Mouse (Mus musculus) lung, postnatal 4 days (tissue): ENCODE measurements around the gene Pdik1l.

Experiments
- DNase-seq, 2 experiments: peaks; one replicate each; pipeline ENCODE4 v3.0.0; 2021

The Pdik1l gene

DNA sequence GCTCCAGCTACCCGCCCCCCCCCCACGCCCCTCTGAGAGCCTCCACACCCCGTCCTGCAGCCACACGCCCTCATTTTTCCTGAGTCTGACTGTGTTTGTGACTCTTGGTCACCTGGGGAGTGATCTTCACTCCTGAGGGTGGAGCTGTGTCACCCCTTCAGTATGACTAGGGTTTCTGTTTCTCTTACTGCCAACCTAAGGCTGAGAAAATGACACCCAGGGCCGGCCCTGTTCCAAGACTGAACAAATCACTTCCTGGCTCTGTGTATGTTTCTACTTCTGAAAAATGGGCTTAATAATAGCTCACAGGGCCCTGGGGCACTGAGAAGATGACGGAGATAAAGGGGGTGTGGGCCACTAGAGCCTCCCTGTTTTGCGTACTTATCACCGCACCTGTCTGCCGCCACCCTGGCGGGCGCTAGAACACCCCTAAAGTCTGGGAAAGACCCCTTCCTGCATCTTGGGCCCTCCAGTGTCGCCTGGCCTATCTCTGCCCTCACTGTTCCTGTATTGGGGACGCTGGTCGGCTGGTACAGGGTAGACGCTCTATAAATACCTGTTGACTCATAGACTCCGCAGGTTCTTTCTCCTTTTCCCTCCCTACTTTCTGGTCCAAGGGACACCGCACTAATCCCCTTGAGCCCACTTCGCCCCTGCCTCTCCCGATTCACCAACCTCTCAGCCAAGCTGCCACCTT is 50.0 kb downstream of the Pdik1l start:
- DNase-seq = no peak

DNA sequence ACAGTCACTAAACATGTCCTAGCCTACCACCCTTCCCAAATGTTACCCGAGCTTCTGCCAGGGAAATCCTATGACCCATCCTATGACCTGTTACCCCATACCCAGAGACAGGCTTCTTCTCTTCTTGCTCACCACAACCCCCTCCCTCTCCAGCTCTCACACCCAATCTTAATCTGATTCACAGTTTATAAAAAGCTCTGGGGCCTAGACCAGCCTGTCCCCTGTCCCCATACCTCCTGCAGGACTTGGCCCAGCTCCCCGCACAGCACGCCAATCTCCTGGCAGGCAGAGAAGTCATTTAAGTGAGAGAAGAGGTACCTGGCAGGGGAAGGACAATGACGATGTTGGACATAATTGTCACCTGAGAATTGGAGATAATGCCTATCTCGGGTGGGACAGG is 52.8 kb downstream of the Pdik1l start:
- DNase-seq = no peak

DNA sequence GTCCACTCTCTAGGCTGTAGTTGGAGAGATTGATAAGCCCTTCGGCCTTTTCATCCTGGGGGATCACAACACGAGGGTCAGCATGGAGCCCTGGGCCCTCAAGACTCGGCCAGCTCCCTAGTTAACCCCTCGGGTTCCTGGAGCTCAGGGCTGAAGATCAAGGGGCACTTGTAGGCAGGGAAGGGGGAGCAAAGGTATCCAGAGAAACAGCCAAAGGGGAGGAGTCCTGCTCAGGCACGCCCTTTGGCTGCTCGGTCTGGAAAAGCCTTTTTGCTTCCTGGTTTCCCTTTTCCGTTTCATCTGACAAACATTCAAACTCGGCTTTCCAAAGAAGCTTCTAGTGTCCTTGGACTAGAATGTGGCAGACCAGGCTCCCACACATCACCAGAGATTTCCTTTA is 57.3 kb downstream of the Pdik1l start:
- DNase-seq = no peak

DNA sequence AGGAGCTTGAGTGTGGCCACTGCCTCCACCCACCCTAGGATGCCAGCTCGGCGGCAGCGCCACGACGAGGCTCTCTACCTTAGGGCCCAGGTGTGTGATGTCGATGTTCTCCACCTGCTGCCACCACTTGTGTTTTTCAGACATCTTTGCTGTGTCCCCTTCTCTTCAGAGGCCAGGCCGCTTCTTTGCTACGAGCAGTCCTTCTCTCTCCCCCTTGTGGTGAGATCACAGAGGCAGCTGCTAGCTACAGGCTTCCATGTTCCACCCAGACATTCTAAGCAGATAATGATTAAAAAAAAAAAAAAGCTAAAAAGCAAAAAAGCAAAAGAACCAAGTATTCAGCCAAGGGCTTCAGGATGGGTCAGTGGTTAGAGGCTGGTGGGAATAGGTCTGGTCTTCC is 60.5 kb downstream of the Pdik1l start, which contains the start of gene Catsper4:
Gene Catsper4, minus strand, starts transcription at position 190 of the 400 bp plus-strand sequence.
- DNase-seq = no peak
